Mouse (Mus musculus) adrenal gland, adult 8-10 months (tissue): Measurements from ENCODE around the gene Plac8. TPM values are rescaled to one million over a fixed set of nuclear protein-coding genes. Genes with fewer than 3 reads are reported as not detected.

Experiments
- DNase-seq: peaks from one replicate; pipeline ENCODE4 v3.0.0; 2022
- total RNA-seq, 4 experiments: library from RNA; stranded (reverse); gene quantifications; 2 replicates each; pipeline ENCODE4 v1.2.4; 2022

The Plac8 gene
- total RNA-seq, 4 experiments from 2014 or later = 7.7 to 12.0 (median 10.2) TPM

- no peak for DNase-seq
Observed at GRCm38 (mm10) chr5:100578863-100579411, 6.9 kb upstream of the Plac8 start.

GRCm38 (mm10) chr5:100574771-100575170 is 2.7 kb upstream of the Plac8 start:
- DNase-seq = no peak

GRCm38 (mm10) chr5:100573256-100573655 is 1.2 kb upstream of the Plac8 start:
- DNase-seq = no peak

GRCm38 (mm10) chr5:100570716-100571115 is 1.3 kb downstream of the Plac8 start:
- DNase-seq = no peak

DNA sequence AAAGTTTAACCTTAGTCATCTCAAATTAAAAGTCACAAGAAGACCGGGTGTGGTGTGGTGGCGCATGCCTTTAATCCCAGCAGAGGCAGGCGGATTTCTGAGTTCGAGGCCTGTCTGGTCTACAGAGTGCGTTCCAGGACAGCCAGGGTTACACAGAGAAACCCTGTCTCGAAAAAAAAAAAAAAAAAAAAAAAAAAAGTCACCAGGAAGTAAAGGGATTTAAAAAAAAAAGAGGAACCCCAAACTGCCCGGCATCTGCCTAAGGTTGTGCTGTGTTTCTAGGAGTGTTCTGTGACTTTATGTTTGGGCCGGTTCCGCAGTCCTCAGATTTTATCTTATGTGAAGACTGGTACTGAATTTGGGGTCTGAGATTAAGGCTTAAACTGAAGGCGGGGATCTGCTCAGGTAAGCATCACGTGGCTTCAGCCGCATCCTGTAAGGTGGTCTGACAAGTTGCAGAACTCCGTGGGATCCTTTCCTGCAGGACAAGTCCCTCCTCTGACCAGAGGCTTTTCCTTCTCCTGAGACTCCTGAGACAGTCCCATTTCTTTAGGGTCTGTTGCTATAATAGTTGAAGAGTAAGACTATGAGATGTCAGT is 1.9 kb downstream of the Plac8 start:
- no peak for DNase-seq

GRCm38 (mm10) chr5:100569250-100569934 is 2.7 kb downstream of the Plac8 start:
- DNase-seq = no peak

GRCm38 (mm10) chr5:100568802-100569201 is 3.2 kb downstream of the Plac8 start:
- DNase-seq = no peak

GRCm38 (mm10) chr5:100568177-100568576 is 3.9 kb downstream of the Plac8 start:
- no peak for DNase-seq

DNA sequence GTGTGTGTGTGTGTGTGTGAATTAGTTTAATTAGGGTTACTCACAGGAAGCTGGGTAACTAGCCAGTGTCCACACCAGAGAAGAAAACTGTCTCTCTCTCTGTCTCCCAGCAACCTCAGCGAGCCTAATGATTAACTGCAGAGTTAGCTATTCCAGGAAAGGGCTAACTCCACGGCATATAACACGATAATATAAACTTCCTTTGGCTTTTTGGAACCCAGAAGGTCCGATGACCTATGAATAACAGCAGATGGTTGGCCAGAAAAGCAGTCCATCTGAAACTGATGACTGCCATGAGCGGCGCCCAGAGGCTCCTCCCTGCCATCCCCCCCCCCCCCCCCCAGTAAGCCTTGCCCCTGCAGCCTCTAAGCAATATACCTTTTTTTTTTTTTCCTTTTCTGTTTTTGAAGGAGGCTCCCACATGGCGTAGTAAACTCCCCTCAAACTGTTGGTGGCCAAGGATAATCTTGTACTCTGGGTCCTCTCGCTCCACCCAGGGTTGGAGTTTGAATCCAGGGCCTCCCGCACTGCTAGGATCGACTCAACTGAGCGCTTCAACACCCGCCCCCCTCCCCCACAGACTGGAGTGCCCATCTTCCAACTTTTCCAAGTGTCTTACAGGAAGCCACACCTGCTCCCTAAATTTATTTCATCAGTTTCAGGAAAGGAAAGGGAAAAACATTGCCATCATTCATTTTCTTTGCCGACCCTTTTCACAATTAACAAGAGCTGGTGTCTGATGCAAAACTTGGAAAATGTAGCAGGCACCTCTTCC is 4.6 kb downstream of the Plac8 start:
- DNase-seq = no peak

DNA sequence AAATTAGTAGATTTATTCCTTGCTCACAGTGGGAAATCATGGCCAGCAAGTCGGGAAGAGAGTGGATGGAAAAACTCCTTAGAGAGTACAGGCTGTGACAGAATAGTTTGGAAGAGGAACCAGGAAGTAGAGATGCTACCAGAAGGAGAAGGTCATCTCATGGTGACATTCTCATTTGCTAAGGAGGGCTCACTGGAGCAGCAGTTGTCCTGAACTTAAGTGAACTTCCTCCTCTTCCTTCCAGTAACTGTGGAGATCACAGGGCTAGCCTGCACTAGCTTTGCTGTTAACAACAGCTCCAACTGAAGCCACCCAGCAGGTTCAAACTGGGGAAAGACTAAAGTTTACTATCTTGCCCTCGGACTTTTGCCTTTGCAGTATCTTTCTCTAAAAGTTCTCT is 5.2 kb downstream of the Plac8 start:
- DNase-seq = no peak

DNA sequence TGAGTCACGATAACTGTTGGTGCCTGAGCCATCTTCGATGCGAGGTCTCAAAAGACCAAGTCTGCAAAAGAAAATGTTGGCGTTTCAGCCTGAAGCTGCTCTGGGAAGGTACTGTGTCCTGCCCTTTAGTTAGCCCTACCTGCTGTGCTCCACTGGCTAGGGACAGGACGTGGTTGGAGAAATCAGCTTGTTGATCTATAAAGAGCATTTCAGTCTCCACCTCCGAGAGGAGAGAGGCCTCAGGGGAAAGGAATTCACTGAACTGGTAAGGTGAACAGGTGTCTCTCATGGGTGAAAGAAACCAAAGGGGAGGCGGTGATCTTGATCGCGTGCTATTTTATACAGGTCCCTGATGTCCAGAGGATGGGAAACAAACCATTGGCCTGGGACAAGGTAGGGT is 9.3 kb downstream of the Plac8 start:
- DNase-seq = no peak

DNA sequence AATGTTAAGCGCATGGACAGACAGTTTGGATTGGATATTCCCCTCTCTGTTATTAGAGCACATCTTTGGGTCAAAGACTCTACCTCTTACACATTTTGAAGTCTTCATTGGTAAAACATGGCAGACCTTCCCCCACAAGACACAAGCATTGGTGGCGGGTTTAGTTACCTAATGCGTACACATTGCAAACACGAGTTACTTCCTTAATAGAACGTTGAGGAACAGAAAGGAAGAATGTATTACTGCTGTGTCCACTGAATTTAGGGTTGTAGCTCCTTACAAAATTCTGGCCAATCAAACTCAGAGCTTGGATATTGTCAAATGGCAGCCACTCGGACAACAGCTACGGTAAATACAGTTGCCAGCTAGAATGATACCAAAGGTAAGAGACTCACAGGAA is 12.7 kb downstream of the Plac8 start:
- no peak for DNase-seq

- DNase-seq = no peak
Observed at GRCm38 (mm10) chr5:100558783-100559182, 13.3 kb downstream of the Plac8 start.

DNA sequence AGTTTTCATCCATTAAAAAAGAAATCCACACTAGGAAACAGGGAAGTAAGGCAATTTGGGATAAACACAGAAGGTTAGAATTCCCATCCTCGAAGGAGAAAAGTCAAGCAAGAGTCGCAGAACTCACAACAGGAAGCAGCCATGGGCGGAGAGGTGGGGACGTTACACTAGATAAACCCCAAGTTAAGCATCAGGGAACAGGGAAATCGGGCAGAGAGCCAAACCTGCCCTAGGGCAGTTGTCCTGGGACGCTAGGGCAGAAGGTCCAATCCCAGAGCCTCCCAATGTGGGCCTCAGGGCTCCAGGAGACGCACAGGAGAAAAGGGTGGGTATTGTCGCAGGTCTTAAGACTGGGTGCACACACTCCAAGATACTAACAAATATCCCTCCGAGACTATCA is 14.5 kb downstream of the Plac8 start:
- DNase-seq = no peak

DNA sequence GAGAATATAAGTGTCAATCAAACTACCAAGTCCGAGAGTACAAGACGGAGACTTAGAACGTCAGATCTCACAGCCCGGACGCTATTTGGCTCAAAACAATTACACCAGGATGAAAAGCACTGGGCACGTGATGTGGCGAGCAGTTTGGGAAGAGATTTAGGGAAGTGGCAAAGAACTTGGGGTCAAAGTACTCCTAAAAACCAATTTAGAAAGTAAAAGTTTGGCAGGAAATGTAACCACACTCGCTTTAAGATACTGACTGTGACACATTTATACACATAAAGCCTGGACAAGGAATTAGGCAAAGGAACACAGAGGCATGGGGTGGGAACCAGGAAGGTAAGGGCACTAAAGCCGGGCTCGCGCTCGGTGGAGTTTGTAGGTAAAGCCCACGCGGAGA is 15.0 kb downstream of the Plac8 start:
- DNase-seq = no peak

- no peak for DNase-seq
Observed at GRCm38 (mm10) chr5:100553426-100553825, 18.6 kb downstream of the Plac8 start.

- DNase-seq = no peak
Observed at GRCm38 (mm10) chr5:100551952-100552351, 20.1 kb downstream of the Plac8 start.

DNA sequence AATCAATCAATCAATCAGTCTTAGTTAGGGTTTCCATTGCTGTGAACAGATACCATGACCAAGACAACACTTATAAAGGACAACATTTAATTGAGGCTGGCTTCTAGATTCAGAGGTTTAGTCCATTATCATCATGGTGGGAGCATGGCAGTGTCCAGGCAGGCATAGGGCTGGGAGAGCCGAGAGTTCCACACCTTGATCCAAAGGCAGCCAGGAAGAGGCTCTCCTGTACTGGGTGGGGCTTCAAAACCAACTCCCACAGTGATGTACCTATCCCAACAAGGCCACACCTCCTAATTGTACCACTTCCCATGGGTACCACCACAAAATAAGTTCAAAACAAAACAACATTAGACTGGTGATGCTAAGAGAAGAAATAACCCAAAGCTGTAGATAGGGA is 21.9 kb downstream of the Plac8 start:
- DNase-seq = no peak

GRCm38 (mm10) chr5:100549311-100549710 is 22.7 kb downstream of the Plac8 start:
- no peak for DNase-seq

DNA sequence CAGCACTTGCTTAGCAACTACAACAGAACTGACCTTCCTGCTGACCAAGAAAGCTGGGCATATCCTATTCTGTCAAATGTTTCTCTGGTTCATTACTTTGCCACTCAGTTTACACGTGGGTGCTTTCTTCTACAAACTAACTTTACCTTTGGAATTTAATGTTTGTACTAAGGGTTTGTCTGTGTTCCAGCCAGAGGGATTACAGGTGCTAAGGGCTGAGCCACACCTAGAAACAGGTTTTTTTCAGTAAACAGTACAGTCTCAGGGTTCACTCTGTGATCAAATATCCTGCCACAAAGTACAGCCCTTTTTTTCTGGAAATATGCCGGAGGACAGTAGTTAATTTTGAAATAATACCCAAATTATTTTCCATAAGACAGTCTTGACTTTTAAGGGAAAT is 23.8 kb downstream of the Plac8 start:
- DNase-seq = no peak

DNA sequence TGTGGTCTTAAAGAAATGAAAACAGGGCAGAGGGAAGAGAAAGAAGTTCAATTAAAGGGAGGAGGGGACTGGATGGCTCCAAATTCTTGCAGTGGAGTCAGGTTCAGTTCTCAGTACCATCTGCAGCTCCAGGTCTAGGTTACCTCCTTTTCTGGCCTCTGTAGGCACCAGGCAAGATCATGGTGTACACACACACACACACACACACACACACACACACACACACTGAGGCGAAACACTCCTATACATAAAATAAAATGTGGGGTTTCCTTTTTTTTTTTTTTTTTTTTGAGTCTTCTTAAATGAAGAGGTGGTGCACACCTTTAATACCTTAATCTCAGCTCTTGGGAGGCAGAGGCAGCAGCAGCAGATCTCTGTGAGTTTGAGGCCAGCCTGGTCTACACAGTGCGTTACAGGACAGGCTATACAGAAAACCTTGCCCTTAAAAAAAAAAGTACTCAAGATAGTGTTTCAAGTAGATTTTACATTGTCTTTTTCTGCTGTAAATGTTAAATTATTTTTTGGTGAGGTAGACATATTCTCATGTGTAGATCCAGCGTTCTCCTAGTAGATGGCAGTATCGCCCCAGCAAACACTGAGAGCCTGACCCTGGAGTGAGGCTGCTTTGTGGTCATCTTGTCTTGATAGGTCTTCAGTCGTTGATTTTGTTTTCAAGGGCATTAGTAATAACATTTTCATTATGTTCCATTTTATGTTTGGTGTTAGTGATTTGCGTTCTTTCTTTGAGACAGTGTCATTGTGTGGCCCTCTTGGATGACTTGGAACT is 25.6 kb downstream of the Plac8 start:
- DNase-seq = no peak

DNA sequence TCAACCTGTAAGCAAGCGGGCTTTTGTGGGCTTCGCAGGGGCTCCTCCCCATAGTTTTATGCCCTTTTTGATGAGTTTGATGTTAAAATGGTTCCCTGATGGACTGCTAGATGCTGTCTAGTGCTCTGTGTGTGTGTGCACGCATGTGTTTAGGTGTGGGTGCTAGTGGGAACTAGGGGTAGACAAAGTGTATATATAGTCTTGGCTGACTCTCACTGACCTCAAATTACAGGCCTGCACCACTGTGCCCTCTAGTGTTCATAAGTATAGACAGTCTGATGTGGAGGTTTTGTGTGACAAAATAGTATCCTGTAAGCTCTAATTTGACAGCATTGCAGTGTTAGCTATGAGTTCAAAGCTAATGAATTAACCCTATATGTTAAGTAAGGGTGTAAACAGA is 35.4 kb downstream of the Plac8 start:
- DNase-seq = no peak

DNA sequence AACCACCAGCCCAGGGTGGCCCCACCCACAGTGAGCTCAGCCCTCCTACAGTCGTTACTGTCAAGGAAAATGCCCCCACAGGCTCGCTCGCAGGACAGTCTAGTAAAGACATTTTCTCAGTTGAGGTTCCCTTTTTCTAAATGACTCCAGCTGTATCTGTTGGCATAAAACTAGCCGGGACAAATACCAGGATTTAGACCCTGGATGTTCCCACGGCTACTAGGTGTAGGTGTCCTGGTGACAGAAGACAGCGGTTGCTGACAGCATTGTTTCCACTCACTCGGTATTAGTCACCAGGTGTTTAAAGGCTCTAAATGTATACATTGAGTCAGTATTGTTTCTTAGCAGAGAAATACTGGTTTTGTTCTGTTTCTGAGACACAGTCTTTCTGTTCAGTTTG is 36.2 kb downstream of the Plac8 start:
- DNase-seq = no peak
